Mouse (Mus musculus) fat pad, adult 2 months (tissue): ENCODE results near the gene Olfr371.

ENCODE experiments used
- DNase-seq: peaks from one replicate; pipeline ENCODE4 v3.0.0-alpha.2; 2011; ENCODE audit warnings: low read depth, low spot score; ENCODE audit errors: extremely low read depth

Olfr371 gene

GRCm38 (mm10) chr8:85225688-85226087 is at the start of gene Olfr371:
TSS of gene Olfr371 (plus strand) at chr8:85225988.
- no peak for DNase-seq

DNA sequence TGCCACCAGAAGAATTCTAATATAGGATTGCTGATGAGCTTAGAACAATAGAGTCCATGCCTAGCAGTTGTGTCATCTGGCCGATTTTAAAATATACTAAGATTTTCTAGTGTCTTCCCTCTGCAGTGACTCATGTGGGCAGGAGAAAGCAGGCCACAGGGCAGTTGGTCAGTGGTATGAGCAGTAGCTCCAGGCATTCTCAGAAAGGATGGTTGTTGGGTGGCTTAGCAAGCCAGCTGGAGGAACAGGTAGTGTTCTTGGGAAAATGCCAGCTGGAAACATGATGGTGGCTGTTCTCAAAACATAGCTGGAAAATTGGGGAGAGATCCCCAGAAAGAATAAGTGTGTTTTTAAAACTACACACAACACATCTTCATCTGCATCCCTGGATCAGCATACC is 33.4 kb upstream of the Olfr371 start:
- DNase-seq: no peak

GRCm38 (mm10) chr8:85220220-85220619 is 5.6 kb upstream of the Olfr371 start:
- no peak for DNase-seq

DNA sequence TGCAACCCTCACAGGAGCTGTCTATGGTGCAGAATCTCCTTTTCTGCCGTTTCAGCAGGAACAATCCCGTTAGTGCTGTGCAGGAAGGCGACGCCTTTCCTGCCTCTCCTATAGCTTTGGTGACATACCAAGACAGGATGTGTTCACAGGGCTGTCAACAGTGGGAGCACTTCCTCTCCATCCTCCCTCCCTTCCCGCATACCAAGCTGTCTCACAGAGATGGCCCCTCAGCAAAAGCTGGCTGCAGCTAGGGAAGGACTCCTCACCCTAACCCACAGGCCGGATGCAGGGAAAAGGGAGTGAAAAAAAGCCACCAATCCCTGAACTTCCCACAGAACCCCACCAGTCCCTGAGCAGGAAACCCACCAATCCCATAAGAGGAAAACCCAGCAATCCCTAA is 4.8 kb upstream of the Olfr371 start:
- no peak for DNase-seq

DNA sequence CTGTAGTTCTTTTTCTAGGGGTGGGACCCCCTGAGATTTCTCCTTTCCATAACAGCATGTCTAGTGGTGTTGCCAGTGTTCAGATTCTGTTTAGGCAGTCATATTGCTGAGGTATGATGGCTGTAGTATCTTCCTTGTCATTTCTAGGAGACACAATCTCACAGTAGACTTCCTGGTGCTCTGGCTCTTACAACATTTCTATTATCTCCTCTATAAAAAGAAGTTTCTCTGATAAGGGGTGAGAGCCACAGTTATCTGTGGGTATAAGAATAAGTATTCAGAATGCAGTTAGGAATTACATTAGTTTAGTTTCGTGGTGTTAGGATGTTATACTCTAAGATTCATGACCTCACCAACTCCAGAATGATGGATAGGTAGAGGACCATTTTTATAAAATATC is 1.5 kb downstream of the Olfr371 start:
- no peak for DNase-seq
